Mouse (Mus musculus) MEL (cell line): ENCODE data around the gene Lpxn.

Experiments
- CTCF ChIP-seq, 3 experiments: IDR thresholded peaks in 2 of 3; conservative IDR thresholded peaks in 1 of 3; 2 replicates each; pipeline ENCODE4 v1.5.1; 2011 to 2012; ENCODE audit warnings: low read length in 3 of 3, low read depth in 2 of 3, mild to moderate bottlenecking in 2 of 3, improper control_type of control experiment in 1 of 3, inconsistent platforms in 1 of 3, mixed read lengths in 1 of 3, moderate library complexity in 1 of 3; ENCODE audit not compliant: control insufficient read depth in 1 of 3, insufficient read depth in 1 of 3, poor library complexity in 1 of 3, severe bottlenecking in 1 of 3
- KAT2A ChIP-seq: conservative IDR thresholded peaks from 2 replicates; pipeline ENCODE4 v1.6.1; 2012; ENCODE audit warnings: low read depth, low read length, improper control_type of control experiment, inconsistent platforms
- MAFK ChIP-seq: IDR thresholded peaks from 2 replicates; pipeline ENCODE4 v1.6.1; 2011; ENCODE audit warnings: low read depth, mild to moderate bottlenecking, low read length, improper control_type of control experiment, borderline replicate concordance
- MEF2A ChIP-seq: IDR thresholded peaks from 2 replicates; pipeline ENCODE4 v1.6.1; 2014; ENCODE audit warnings: low read depth, mild to moderate bottlenecking, inconsistent platforms, low read length, improper control_type of control experiment; ENCODE audit not compliant: poor library complexity, insufficient replicate concordance, severe bottlenecking; ENCODE audit errors: extremely low read depth
- POLR2A ChIP-seq, 2 experiments: IDR thresholded peaks; 2 replicates each; pipeline ENCODE4 v1.6.1; 2011 to 2012; ENCODE audit warnings: low read length in 2 of 2, mild to moderate bottlenecking in 2 of 2, control low read depth in 1 of 2, improper control_type of control experiment in 1 of 2, low read depth in 1 of 2, moderate library complexity in 1 of 2; ENCODE audit not compliant: control insufficient read depth in 1 of 2, insufficient read depth in 1 of 2, poor library complexity in 1 of 2
- POLR2AphosphoS2 ChIP-seq: IDR thresholded peaks from 2 replicates; pipeline ENCODE4 v1.6.1; 2011; ENCODE audit warnings: low read length, improper control_type of control experiment
- SIN3A ChIP-seq: IDR thresholded peaks from 2 replicates; pipeline ENCODE4 v1.6.1; 2012; ENCODE audit warnings: low read length, improper control_type of control experiment, inconsistent platforms

GRCm38 (mm10) chr19:12833625-12834024 is 37.6 kb downstream of the Lpxn start:
- TF ChIP-seq CTCF (IDR thresholded peaks at IDR 0.05 in 2 of 3, conservative IDR thresholded peaks at IDR 0.05 in 1 of 3; ENCODE audit: control insufficient read depth in 1 of 3, insufficient read depth in 1 of 3, low read depth in 2 of 3, low read length in 3 of 3, poor library complexity in 1 of 3, severe bottlenecking in 1 of 3) (no peak), MEF2A (peak; percentile 82; the same call in 1 of the 2 replicates), POLR2A (IDR thresholded peaks at IDR 0.05; ENCODE audit: control insufficient read depth in 1 of 2, insufficient read depth in 1 of 2, low read depth in 1 of 2, low read length in 2 of 2, poor library complexity in 1 of 2) (no peak), MAFK (peak; percentile 92), KAT2A (0 out of 2 replicates have a peak, but pooled peaks have one; percentile 49), SIN3A (peak; percentile 98), POLR2AphosphoS2 (0 out of 2 replicates have a peak, but pooled peaks have one; percentile 40)
